Mouse (Mus musculus) CH12.LX (cell line): ENCODE results near the gene Plxdc2. TPM values are rescaled to one million over a fixed set of nuclear protein-coding genes. Genes with fewer than 3 reads are reported as not detected.

ENCODE experiments used
- DNase-seq: peaks from one replicate; pipeline ENCODE4 v3.0.0-alpha.2; 2013; ENCODE audit errors: extremely low read depth
- H3K27ac ChIP-seq: 2 replicates; pipeline ENCODE4 v1.5.1; 2012; ENCODE audit warnings: low read depth, mild to moderate bottlenecking, control low read depth, moderate library complexity; ENCODE audit not compliant: insufficient read depth
- H3K27me3 ChIP-seq: replicated peaks from 2 replicates; pipeline ENCODE3; 2012; ENCODE audit warnings: inconsistent platforms
- H3K36me3 ChIP-seq, 2 experiments: replicated peaks in 1 of 2; 2 replicates each; pipeline versions ENCODE3 to v1.6.1; 2012; ENCODE audit warnings: inconsistent platforms in 1 of 2, low read length in 1 of 2, mild to moderate bottlenecking in 1 of 2, mixed read lengths in 1 of 2, moderate library complexity in 1 of 2; ENCODE audit not compliant: control insufficient read depth in 1 of 2, insufficient read depth in 1 of 2
- H3K4me1 ChIP-seq, 2 experiments: 2 replicates each; pipeline ENCODE4 v1.6.1; 2012; ENCODE audit warnings: inconsistent platforms in 1 of 2, moderate library complexity in 1 of 2; ENCODE audit not compliant: insufficient read depth in 2 of 2, control insufficient read depth in 1 of 2
- H3K4me2 ChIP-seq: 2 replicates; pipeline ENCODE4 v1.6.1; 2012; ENCODE audit warnings: low read depth, mild to moderate bottlenecking, control low read depth; ENCODE audit not compliant: poor library complexity, insufficient read depth, severe bottlenecking
- H3K4me3 ChIP-seq, 3 experiments: fragments of 150-350 bp in 1 of 3; sonication (generic) in 1 of 3; replicated peaks in 1 of 3; 2 replicates each; pipeline versions ENCODE3 to v1.5.1; 2011 to 2012; ENCODE audit warnings: low read depth in 2 of 3, low read length in 2 of 3, mild to moderate bottlenecking in 2 of 3, moderate library complexity in 2 of 3, control low read depth in 1 of 3, improper control_type of control experiment in 1 of 3, inconsistent platforms in 1 of 3, mixed read lengths in 1 of 3; ENCODE audit not compliant: poor library complexity in 1 of 3
- H3K79me2 ChIP-seq: replicated peaks from 2 replicates; pipeline ENCODE4 v1.6.1; 2012; ENCODE audit warnings: mild to moderate bottlenecking, moderate library complexity; ENCODE audit not compliant: control insufficient read depth, poor library complexity, insufficient read depth, severe bottlenecking; ENCODE audit errors: extremely low read depth
- H3K9ac ChIP-seq: 2 replicates; pipeline ENCODE4 v1.6.1; 2012; ENCODE audit warnings: low read depth, mild to moderate bottlenecking, control low read depth, moderate library complexity; ENCODE audit not compliant: insufficient read depth
- H3K9me3 ChIP-seq: replicated peaks from 2 replicates; pipeline ENCODE3; 2012; ENCODE audit warnings: low read length, inconsistent platforms, mixed read lengths
- CHD1 ChIP-seq: IDR thresholded peaks from 2 replicates; pipeline ENCODE4 v1.6.1; 2012; ENCODE audit warnings: low read depth, low read length, improper control_type of control experiment, inconsistent platforms
- CTCF ChIP-seq, 2 experiments: IDR thresholded peaks in 1 of 2; conservative IDR thresholded peaks in 1 of 2; 2 replicates each; pipeline ENCODE4 v1.5.1; 2011 to 2012; ENCODE audit warnings: low read depth in 2 of 2, low read length in 2 of 2, improper control_type of control experiment in 1 of 2, inconsistent platforms in 1 of 2, mild to moderate bottlenecking in 1 of 2, moderate library complexity in 1 of 2
- EP300 ChIP-seq: IDR thresholded peaks from 2 replicates; pipeline ENCODE4 v1.6.1; 2011; ENCODE audit warnings: low read length, improper control_type of control experiment
- ETS1 ChIP-seq: conservative IDR thresholded peaks from 2 replicates; pipeline ENCODE4 v1.6.1; 2012; ENCODE audit warnings: low read depth, mild to moderate bottlenecking, inconsistent platforms, low read length, improper control_type of control experiment, moderate library complexity
- GABPA ChIP-seq: IDR thresholded peaks from 2 replicates; pipeline ENCODE4 v1.6.1; 2012; ENCODE audit warnings: low read depth, low read length, improper control_type of control experiment, inconsistent platforms; ENCODE audit not compliant: insufficient replicate concordance
- HCFC1 ChIP-seq: IDR thresholded peaks from 2 replicates; pipeline ENCODE4 v1.6.1; 2012; ENCODE audit warnings: low read depth, mild to moderate bottlenecking, inconsistent platforms, low read length, improper control_type of control experiment
- JUND ChIP-seq: conservative IDR thresholded peaks from 2 replicates; pipeline ENCODE4 v1.6.1; 2011; ENCODE audit warnings: low read depth, low read length, improper control_type of control experiment
- MAFK ChIP-seq: IDR thresholded peaks from 2 replicates; pipeline ENCODE4 v1.6.1; 2011; ENCODE audit warnings: low read length, improper control_type of control experiment; ENCODE audit not compliant: insufficient replicate concordance
- MXI1 ChIP-seq: IDR thresholded peaks from 2 replicates; pipeline ENCODE4 v1.6.1; 2011; ENCODE audit warnings: mild to moderate bottlenecking, low read depth, low read length, improper control_type of control experiment
- PAX5 ChIP-seq: IDR thresholded peaks from 2 replicates; pipeline ENCODE4 v1.6.1; 2012; ENCODE audit warnings: low read length, inconsistent platforms, mixed read lengths
- POLR2A ChIP-seq: IDR thresholded peaks from 2 replicates; pipeline ENCODE4 v1.6.1; 2011; ENCODE audit warnings: low read depth, mild to moderate bottlenecking, improper control_type of control experiment, low read length
- SIN3A ChIP-seq: IDR thresholded peaks from 2 replicates; pipeline ENCODE4 v1.6.1; 2012; ENCODE audit warnings: low read length, improper control_type of control experiment, inconsistent platforms
- SMC3 ChIP-seq: IDR thresholded peaks from 2 replicates; pipeline ENCODE4 v1.6.1; 2011; ENCODE audit warnings: low read depth, low read length, improper control_type of control experiment
- TBP ChIP-seq: conservative IDR thresholded peaks from 2 replicates; pipeline ENCODE4 v1.6.1; 2011; ENCODE audit warnings: low read depth, low read length, improper control_type of control experiment
- TCF12 ChIP-seq: IDR thresholded peaks from 2 replicates; pipeline ENCODE4 v1.6.1; 2014; ENCODE audit warnings: low read depth, mild to moderate bottlenecking, inconsistent platforms, low read length, improper control_type of control experiment
- ZKSCAN1 ChIP-seq: IDR thresholded peaks from 2 replicates; pipeline ENCODE4 v1.6.1; 2012; ENCODE audit warnings: low read depth, inconsistent platforms, low read length, improper control_type of control experiment, borderline replicate concordance
- ZMIZ1 ChIP-seq: IDR thresholded peaks from 2 replicates; pipeline ENCODE4 v1.6.1; 2012; ENCODE audit warnings: low read depth, mild to moderate bottlenecking, inconsistent platforms, low read length, improper control_type of control experiment
- dilution Hi-C: fragments of 300-500 bp; cut with MboI; formaldehyde crosslinking; loops from 2 replicates; pipeline ENCODE4 v1.14.3; 2020; ENCODE audit warnings: low sequenced_read_pairs; ENCODE audit not compliant: extremely low pct_unique_long_range_greater_than_20kb, extremely low pct_ligation_motif_present
- in situ Hi-C: fragments of 300-500 bp; cut with MboI; formaldehyde crosslinking; loops from 3 replicates; pipeline ENCODE4 v1.14.3; 2019; ENCODE audit warnings: low sequenced_read_pairs, low pct_ligation_motif_present, low pct_unique_long_range_greater_than_20kb, mixed read lengths
- polyA plus RNA-seq: library from polyadenylated mRNA; unstranded; fragments of >175 nt; gene quantifications from 2 replicates; pipeline ENCODE4 v1.2.1, GENCODE M21; 2012; ENCODE audit warnings: low read depth; ENCODE audit not compliant: insufficient read length
- total RNA-seq, 2 experiments: library from RNA; depleted of rRNA; stranded (reverse); fragments of 300-350 nt in 1 of 2; fragments of >200 nt in 1 of 2; gene quantifications; 2 replicates each; pipeline ENCODE4 v1.2.3; 2012 to 2014

Gene Plxdc2
- total and polyA plus RNA-seq, 3 experiments: not detected

GRCm38 (mm10) chr2:16442643-16443042 lies 86.5 kb downstream of the Plxdc2 start:
- in situ Hi-C loops (no loop called here), dilution Hi-C loops (no loop called here)
- Histone ChIP-seq H3K36me3 (no peaks in the 10 kb centered on the region), H3K9me3 (no peaks in the 10 kb centered on the region), H3K4me1 (no peaks in the 10 kb centered on the region), H3K9ac (no peak overlapping the region), H3K27ac (no peak overlapping the region), H3K27me3 (no peaks in the 10 kb centered on the region), H3K79me2 (no peaks in the 10 kb centered on the region), H3K4me3 (no peak overlapping the region), H3K4me2 (no peak overlapping the region)
- DNase-seq: no peak
- no peak for TF ChIP-seq CHD1
- TF ChIP-seq ZKSCAN1: no peak
- no peak for TF ChIP-seq JUND
- no peak for TF ChIP-seq SIN3A
- TF ChIP-seq TCF12: no peak
- no peak for TF ChIP-seq ZMIZ1
- TF ChIP-seq SMC3: no peak
- TF ChIP-seq POLR2A: no peak
- no peak for TF ChIP-seq EP300
- TF ChIP-seq ETS1: no peak

GRCm38 (mm10) chr2:16447936-16448335 lies 91.8 kb downstream of the Plxdc2 start:
- dilution Hi-C loops: no loop called here
- in situ Hi-C loops: no loop called here
- Histone ChIP-seq H3K4me2 (no peak overlapping the region), H3K9me3 (peaks cover 2% of the 10 kb centered on the region), H3K36me3 (no peaks in the 10 kb centered on the region), H3K27ac (no peak overlapping the region), H3K79me2 (no peaks in the 10 kb centered on the region), H3K4me1 (no peaks in the 10 kb centered on the region), H3K4me3 (no peak overlapping the region), H3K27me3 (no peaks in the 10 kb centered on the region), H3K9ac (no peak overlapping the region)
- no peak for DNase-seq
- TF ChIP-seq ZMIZ1 (no peak), TBP (no peak), MAFK (no peak), ZKSCAN1 (no peak), MXI1 (no peak), ETS1 (no peak), PAX5 (no peak), HCFC1 (no peak), CTCF (conservative IDR thresholded peaks at IDR 0.05 in 1 of 2, IDR thresholded peaks at IDR 0.05 in 1 of 2; ENCODE audit: low read depth in 2 of 2, low read length in 2 of 2) (no peak), GABPA (no peak)
